Mouse (Mus musculus) CH12.LX (cell line): ENCODE results near the gene Map7d1. TPM values are rescaled to one million over a fixed set of nuclear protein-coding genes. Genes with fewer than 3 reads are reported as not detected.

ENCODE experiments used
- DNase-seq: peaks from one replicate; pipeline ENCODE4 v3.0.0-alpha.2; 2013; ENCODE audit errors: extremely low read depth
- H3K27ac ChIP-seq: 2 replicates; pipeline ENCODE4 v1.5.1; 2012; ENCODE audit warnings: low read depth, mild to moderate bottlenecking, control low read depth, moderate library complexity; ENCODE audit not compliant: insufficient read depth
- H3K27me3 ChIP-seq: replicated peaks from 2 replicates; pipeline ENCODE3; 2012; ENCODE audit warnings: inconsistent platforms
- H3K36me3 ChIP-seq, 2 experiments: replicated peaks in 1 of 2; 2 replicates each; pipeline versions ENCODE3 to v1.6.1; 2012; ENCODE audit warnings: inconsistent platforms in 1 of 2, low read length in 1 of 2, mild to moderate bottlenecking in 1 of 2, mixed read lengths in 1 of 2, moderate library complexity in 1 of 2; ENCODE audit not compliant: control insufficient read depth in 1 of 2, insufficient read depth in 1 of 2
- H3K4me1 ChIP-seq, 2 experiments: 2 replicates each; pipeline ENCODE4 v1.6.1; 2012; ENCODE audit warnings: inconsistent platforms in 1 of 2, moderate library complexity in 1 of 2; ENCODE audit not compliant: insufficient read depth in 2 of 2, control insufficient read depth in 1 of 2
- H3K4me2 ChIP-seq: 2 replicates; pipeline ENCODE4 v1.6.1; 2012; ENCODE audit warnings: low read depth, mild to moderate bottlenecking, control low read depth; ENCODE audit not compliant: poor library complexity, insufficient read depth, severe bottlenecking
- H3K4me3 ChIP-seq, 3 experiments: fragments of 150-350 bp in 1 of 3; sonication (generic) in 1 of 3; replicated peaks in 1 of 3; 2 replicates each; pipeline versions ENCODE3 to v1.5.1; 2011 to 2012; ENCODE audit warnings: low read depth in 2 of 3, low read length in 2 of 3, mild to moderate bottlenecking in 2 of 3, moderate library complexity in 2 of 3, control low read depth in 1 of 3, improper control_type of control experiment in 1 of 3, inconsistent platforms in 1 of 3, mixed read lengths in 1 of 3; ENCODE audit not compliant: poor library complexity in 1 of 3
- H3K79me2 ChIP-seq: replicated peaks from 2 replicates; pipeline ENCODE4 v1.6.1; 2012; ENCODE audit warnings: mild to moderate bottlenecking, moderate library complexity; ENCODE audit not compliant: control insufficient read depth, poor library complexity, insufficient read depth, severe bottlenecking; ENCODE audit errors: extremely low read depth
- H3K9ac ChIP-seq: 2 replicates; pipeline ENCODE4 v1.6.1; 2012; ENCODE audit warnings: low read depth, mild to moderate bottlenecking, control low read depth, moderate library complexity; ENCODE audit not compliant: insufficient read depth
- H3K9me3 ChIP-seq: replicated peaks from 2 replicates; pipeline ENCODE3; 2012; ENCODE audit warnings: low read length, inconsistent platforms, mixed read lengths
- BHLHE40 ChIP-seq: IDR thresholded peaks from 2 replicates; pipeline ENCODE4 v1.6.1; 2011; ENCODE audit warnings: mild to moderate bottlenecking, low read depth, low read length, improper control_type of control experiment
- CHD1 ChIP-seq: IDR thresholded peaks from 2 replicates; pipeline ENCODE4 v1.6.1; 2012; ENCODE audit warnings: low read depth, low read length, improper control_type of control experiment, inconsistent platforms
- CHD2 ChIP-seq: IDR thresholded peaks from 2 replicates; pipeline ENCODE4 v1.6.1; 2011; ENCODE audit warnings: low read length, improper control_type of control experiment
- CTCF ChIP-seq, 2 experiments: IDR thresholded peaks in 1 of 2; conservative IDR thresholded peaks in 1 of 2; 2 replicates each; pipeline ENCODE4 v1.5.1; 2011 to 2012; ENCODE audit warnings: low read depth in 2 of 2, low read length in 2 of 2, improper control_type of control experiment in 1 of 2, inconsistent platforms in 1 of 2, mild to moderate bottlenecking in 1 of 2, moderate library complexity in 1 of 2
- HCFC1 ChIP-seq: IDR thresholded peaks from 2 replicates; pipeline ENCODE4 v1.6.1; 2012; ENCODE audit warnings: low read depth, mild to moderate bottlenecking, inconsistent platforms, low read length, improper control_type of control experiment
- IRF4 ChIP-seq: IDR thresholded peaks from 2 replicates; pipeline ENCODE4 v1.6.1; 2014; ENCODE audit warnings: low read depth, mild to moderate bottlenecking, inconsistent platforms, low read length, improper control_type of control experiment
- JUN ChIP-seq: IDR thresholded peaks from 2 replicates; pipeline ENCODE4 v1.6.1; 2011; ENCODE audit warnings: low read depth, mild to moderate bottlenecking, low read length, improper control_type of control experiment, moderate library complexity; ENCODE audit not compliant: insufficient read depth
- KAT2A ChIP-seq: IDR thresholded peaks from 2 replicates; pipeline ENCODE4 v1.6.1; 2012; ENCODE audit warnings: low read length, improper control_type of control experiment, inconsistent platforms; ENCODE audit not compliant: insufficient replicate concordance
- MAFK ChIP-seq: IDR thresholded peaks from 2 replicates; pipeline ENCODE4 v1.6.1; 2011; ENCODE audit warnings: low read length, improper control_type of control experiment; ENCODE audit not compliant: insufficient replicate concordance
- MAX ChIP-seq: IDR thresholded peaks from 2 replicates; pipeline ENCODE4 v1.6.1; 2011; ENCODE audit warnings: low read length, improper control_type of control experiment
- MAZ ChIP-seq: IDR thresholded peaks from 2 replicates; pipeline ENCODE4 v1.6.1; 2012; ENCODE audit warnings: low read depth, mild to moderate bottlenecking, inconsistent platforms, low read length, improper control_type of control experiment, moderate library complexity
- MYC ChIP-seq: IDR thresholded peaks from 2 replicates; pipeline ENCODE4 v1.6.1; 2011; ENCODE audit warnings: low read depth, mild to moderate bottlenecking, improper control_type of control experiment, low read length
- NELFE ChIP-seq: IDR thresholded peaks from 2 replicates; pipeline ENCODE4 v1.6.1; 2011; ENCODE audit warnings: low read depth, low read length, improper control_type of control experiment
- PAX5 ChIP-seq: IDR thresholded peaks from 2 replicates; pipeline ENCODE4 v1.6.1; 2012; ENCODE audit warnings: low read length, inconsistent platforms, mixed read lengths
- POLR2A ChIP-seq: IDR thresholded peaks from 2 replicates; pipeline ENCODE4 v1.6.1; 2011; ENCODE audit warnings: low read depth, mild to moderate bottlenecking, improper control_type of control experiment, low read length
- POLR2AphosphoS2 ChIP-seq: IDR thresholded peaks from 2 replicates; pipeline ENCODE4 v1.6.1; 2011; ENCODE audit warnings: low read depth, low read length, improper control_type of control experiment
- RAD21 ChIP-seq: IDR thresholded peaks from 2 replicates; pipeline ENCODE4 v1.6.1; 2011; ENCODE audit warnings: low read depth, mild to moderate bottlenecking, low read length, improper control_type of control experiment, moderate library complexity
- RCOR1 ChIP-seq: conservative IDR thresholded peaks from 2 replicates; pipeline ENCODE4 v1.6.1; 2012; ENCODE audit warnings: low read depth, mild to moderate bottlenecking, inconsistent platforms, low read length, improper control_type of control experiment
- SIN3A ChIP-seq: IDR thresholded peaks from 2 replicates; pipeline ENCODE4 v1.6.1; 2012; ENCODE audit warnings: low read length, improper control_type of control experiment, inconsistent platforms
- SMC3 ChIP-seq: IDR thresholded peaks from 2 replicates; pipeline ENCODE4 v1.6.1; 2011; ENCODE audit warnings: low read depth, low read length, improper control_type of control experiment
- TCF12 ChIP-seq: IDR thresholded peaks from 2 replicates; pipeline ENCODE4 v1.6.1; 2014; ENCODE audit warnings: low read depth, mild to moderate bottlenecking, inconsistent platforms, low read length, improper control_type of control experiment
- USF1 ChIP-seq: IDR thresholded peaks from 2 replicates; pipeline ENCODE4 v1.6.1; 2014; ENCODE audit warnings: low read depth, mild to moderate bottlenecking, inconsistent platforms, low read length, improper control_type of control experiment
- ZC3H11A ChIP-seq: IDR thresholded peaks from 2 replicates; pipeline ENCODE4 v1.6.1; 2012; ENCODE audit warnings: low read depth, mild to moderate bottlenecking, inconsistent platforms, low read length, improper control_type of control experiment
- ZMIZ1 ChIP-seq: IDR thresholded peaks from 2 replicates; pipeline ENCODE4 v1.6.1; 2012; ENCODE audit warnings: low read depth, mild to moderate bottlenecking, inconsistent platforms, low read length, improper control_type of control experiment
- ZNF384 ChIP-seq: IDR thresholded peaks from 2 replicates; pipeline ENCODE4 v1.6.1; 2012; ENCODE audit warnings: low read depth, low read length, improper control_type of control experiment, inconsistent platforms
- dilution Hi-C: fragments of 300-500 bp; cut with MboI; formaldehyde crosslinking; loops from 2 replicates; pipeline ENCODE4 v1.14.3; 2020; ENCODE audit warnings: low sequenced_read_pairs; ENCODE audit not compliant: extremely low pct_unique_long_range_greater_than_20kb, extremely low pct_ligation_motif_present
- in situ Hi-C: fragments of 300-500 bp; cut with MboI; formaldehyde crosslinking; loops from 3 replicates; pipeline ENCODE4 v1.14.3; 2019; ENCODE audit warnings: low sequenced_read_pairs, low pct_ligation_motif_present, low pct_unique_long_range_greater_than_20kb, mixed read lengths
- polyA plus RNA-seq: library from polyadenylated mRNA; unstranded; fragments of >175 nt; gene quantifications from 2 replicates; pipeline ENCODE4 v1.2.1, GENCODE M21; 2012; ENCODE audit warnings: low read depth; ENCODE audit not compliant: insufficient read length
- total RNA-seq, 2 experiments: library from RNA; depleted of rRNA; stranded (reverse); fragments of 300-350 nt in 1 of 2; fragments of >200 nt in 1 of 2; gene quantifications; 2 replicates each; pipeline ENCODE4 v1.2.3; 2012 to 2014

Gene Map7d1
- total and polyA plus RNA-seq, 3 experiments = 12.5 to 62.2 (median 17.9) TPM

DNA sequence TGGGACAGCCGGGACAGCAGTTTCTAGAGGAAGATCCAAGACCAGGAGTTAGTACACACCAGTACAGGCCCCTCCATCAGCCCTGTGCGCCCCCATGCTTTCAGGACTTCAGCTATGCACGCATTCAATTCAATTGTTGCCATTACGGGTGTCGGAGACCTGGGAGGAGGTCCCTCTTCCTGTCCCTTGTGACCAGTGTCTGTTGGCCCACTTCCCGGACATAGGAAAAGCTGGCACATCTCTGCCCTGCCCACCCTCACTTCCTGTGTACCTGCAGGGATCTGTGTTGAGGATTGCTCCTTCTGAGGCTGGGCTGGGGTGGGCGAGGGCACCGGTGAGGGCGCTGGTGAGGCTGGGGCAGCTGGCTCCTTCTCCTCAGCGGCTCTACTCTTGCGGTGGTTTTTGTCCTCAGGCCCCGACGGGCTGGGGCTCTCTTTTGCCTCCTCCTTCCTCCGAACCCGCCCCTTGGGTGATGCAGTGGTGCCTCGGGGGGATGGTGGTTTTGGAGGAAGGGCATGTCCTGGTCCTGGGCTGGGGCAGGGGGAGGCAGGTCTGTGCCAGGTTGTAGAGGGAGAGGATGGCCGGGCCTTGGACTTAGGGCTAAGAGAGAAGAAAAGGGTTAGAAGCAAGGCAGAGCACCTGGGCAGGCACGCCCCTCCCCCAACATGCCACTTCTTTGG, 21.5 kb downstream of the Map7d1 start:
- dilution Hi-C loops (no loop called here), in situ Hi-C loops (no loop called here)
- TF ChIP-seq MAFK (no peak), POLR2A (no peak), USF1 (no peak), SIN3A (no peak), BHLHE40 (no peak), CHD1 (no peak), ZMIZ1 (no peak), PAX5 (no peak), JUN (no peak), ZNF384 (no peak), RCOR1 (no peak), TCF12 (no peak), MAX (no peak), IRF4 (no peak), MYC (no peak)
- Histone ChIP-seq H3K4me2 (no peak overlapping the region), H3K9me3 (no peaks in the 10 kb centered on the region), H3K27me3 (no peaks in the 10 kb centered on the region), H3K4me3 (no peak overlapping the region), H3K27ac (no peak overlapping the region), H3K79me2 (no peaks in the 10 kb centered on the region), H3K4me1 (peaks cover 13 to 79% of the 10 kb centered on the region in 2 experiments), H3K9ac (no peak overlapping the region), H3K36me3 (peaks cover 64 to 97% of the 10 kb centered on the region in 2 experiments)
- DNase-seq = no peak

DNA sequence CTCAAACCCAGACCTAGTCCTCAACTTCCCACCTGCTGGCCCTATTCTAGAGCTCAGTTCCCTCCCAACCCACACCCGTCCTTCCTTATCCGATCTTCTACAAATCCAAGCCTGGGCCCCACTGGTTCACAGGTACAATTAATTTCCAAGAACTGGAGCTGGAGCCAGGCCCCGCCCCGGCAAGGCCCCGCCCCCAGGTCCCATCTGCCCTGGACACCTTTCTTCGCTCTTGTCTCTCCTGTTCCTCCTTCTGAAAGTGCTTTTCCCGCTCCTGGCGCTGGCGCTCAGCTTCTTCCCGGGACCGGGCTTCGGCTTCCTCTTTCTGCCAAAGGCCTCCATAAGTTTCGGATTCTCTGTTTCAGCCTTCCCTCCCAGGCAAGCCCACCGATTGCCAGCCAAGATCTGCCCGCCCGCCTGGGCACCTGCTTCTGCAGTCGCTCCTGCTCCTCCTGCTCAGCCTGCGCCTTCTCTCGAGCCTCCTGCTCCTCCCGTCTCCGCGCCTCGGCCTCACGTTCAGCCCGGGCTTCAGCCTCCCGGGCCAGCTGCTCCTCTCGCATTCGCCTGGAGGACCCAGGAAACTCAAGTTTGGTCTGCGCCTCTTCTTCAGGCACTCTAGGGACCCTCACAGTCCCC, 22.4 kb downstream of the Map7d1 start:
- TF ChIP-seq MAZ (no peak), POLR2AphosphoS2 (no peak), HCFC1 (no peak), IRF4 (no peak), TCF12 (no peak), PAX5 (no peak), BHLHE40 (no peak), CHD1 (no peak), KAT2A (no peak), RAD21 (no peak), ZNF384 (no peak), SMC3 (no peak), MAX (no peak), MAFK (no peak), NELFE (no peak), SIN3A (no peak), CTCF (conservative IDR thresholded peaks at IDR 0.05 in 1 of 2, IDR thresholded peaks at IDR 0.05 in 1 of 2; ENCODE audit: low read depth in 2 of 2, low read length in 2 of 2) (no peak), CHD2 (no peak), ZC3H11A (no peak)
- DNase-seq = no peak
- Histone ChIP-seq H3K4me1 (peaks cover 9 to 73% of the 10 kb centered on the region in 2 experiments), H3K4me3 (no peak overlapping the region), H3K79me2 (no peaks in the 10 kb centered on the region), H3K9ac (no peak overlapping the region), H3K27me3 (no peaks in the 10 kb centered on the region), H3K4me2 (no peak overlapping the region), H3K9me3 (no peaks in the 10 kb centered on the region), H3K27ac (no peak overlapping the region), H3K36me3 (peaks cover 58 to 90% of the 10 kb centered on the region in 2 experiments)
- in situ Hi-C loops (no loop called here), dilution Hi-C loops (no loop called here)
